In genomic region chr11:21639534-21639933, GRCm38 (mm10) we compare ENCODE assay signal across 13 mouse cellular contexts.
DNase-seq lines count a peak whose midpoint lies in the region; ATAC-seq and TF ChIP-seq lines count a peak whose summit lies in the region.
"Had no signal": no experiment of that assay in that cellular context is flagged by ENCODE, and none has a peak within 500 bp of the region (broad histone marks: within the 10 kb centered on the region; RNA-seq: fewer than 3 reads in every experiment).

No protein-coding gene starts in this region.

- 57% methylated on average over 2 of the region's 2 CpGs for WGBS in kidney, adult 2 months
- WGBS in kidney, embryonic 14.5 days = 59% methylated on average over 2 of the region's 2 CpGs
- 80% methylated on average over 2 of the region's 2 CpGs for WGBS in hindbrain, embryonic 13.5 days

- no peak overlapping the region for H3K27ac ChIP-seq in kidney, adult 2 months (ENCODE audit: insufficient read depth, low read depth, low read length)
- no peak overlapping the region for H3K27ac ChIP-seq in kidney, embryonic 14.5 days (ENCODE audit: low read depth, low read length)
- no peak overlapping the region for H3K27ac ChIP-seq in layer of hippocampus, adult 2 months
- no peak overlapping the region for H3K27ac ChIP-seq in hindbrain, embryonic 13.5 days
- H3K27ac ChIP-seq: forebrain, embryonic 10.5 days; hindbrain, postnatal 0 days; liver, embryonic 13.5 days; midbrain, embryonic 15.5 days had no signal

- DNase-seq in kidney, adult 2 months = peak; percentile 18
- peak; percentile 36 to 53 for DNase-seq in adrenal gland, postnatal 36 days
- peak; percentile 21 to 42 for DNase-seq in gastrocnemius, postnatal 36 days
- peak; percentile 83 for DNase-seq in heart, postnatal 4 days
- no peak for DNase-seq in layer of hippocampus, adult 2 months (ENCODE audit: low spot score in 2 of 2)
- DNase-seq: layer of hippocampus, postnatal 36 days; liver, embryonic 13.5 days had no signal

- no peak for TF ChIP-seq CTCF in kidney, adult 2 months (conservative IDR thresholded peaks at IDR 0.05; ENCODE audit: insufficient read depth, insufficient read length, low read depth, low read length)
- TF ChIP-seq CTCF in layer of hippocampus, adult 2 months (conservative IDR thresholded peaks at IDR 0.05) = no peak

- H3K9ac ChIP-seq in kidney, embryonic 14.5 days (ENCODE audit: low read depth, low read length) = no peak overlapping the region
- no peak overlapping the region for H3K9ac ChIP-seq in hindbrain, embryonic 13.5 days
- H3K9ac ChIP-seq: liver, embryonic 13.5 days; midbrain, embryonic 15.5 days had no signal

- TF ChIP-seq POLR2A in kidney, adult 2 months (IDR thresholded peaks at IDR 0.05; ENCODE audit: low read depth, low read length) = no peak

- no peaks in the 10 kb centered on the region for H3K4me1 ChIP-seq in kidney, adult 2 months (ENCODE audit: control insufficient read depth, insufficient read depth, low read length)
- H3K4me1 ChIP-seq in kidney, embryonic 14.5 days (ENCODE audit: control insufficient read depth, insufficient read depth, low read length) = 0 out of 2 replicates have a peak, but pooled peaks cover 5% of the 10 kb centered on the region
- H3K4me1 ChIP-seq in hindbrain, embryonic 13.5 days (replicated peaks) = no peaks in the 10 kb centered on the region
- H3K4me1 ChIP-seq: forebrain, embryonic 10.5 days; liver, embryonic 13.5 days; midbrain, embryonic 15.5 days had no signal

- no peaks in the 10 kb centered on the region for H3K36me3 ChIP-seq in kidney, adult 2 months (ENCODE audit: control insufficient read depth, insufficient read depth, low read length)
- no peaks in the 10 kb centered on the region for H3K36me3 ChIP-seq in kidney, embryonic 14.5 days (ENCODE audit: control insufficient read depth, insufficient read depth, low read length)
- no peaks in the 10 kb centered on the region for H3K36me3 ChIP-seq in hindbrain, embryonic 13.5 days
- H3K36me3 ChIP-seq: forebrain, embryonic 10.5 days; liver, embryonic 13.5 days; midbrain, embryonic 15.5 days had no signal

- intact Hi-C loops in gastrocnemius, postnatal 36 days (cut with DNase I) = no loop called here

- no peak for ATAC-seq in kidney, embryonic 14.5 days (ENCODE audit: low FRiP score, low TSS enrichment)
- ATAC-seq in CD4-positive, CD25-positive, alpha-beta regulatory T cell, adult 4 months = no peak
- ATAC-seq in hindbrain, embryonic 13.5 days (ENCODE audit: low FRiP score) = no peak
- ATAC-seq: hindbrain, postnatal 0 days; midbrain, embryonic 15.5 days had no signal

- no peak overlapping the region for H3K4me2 ChIP-seq in kidney, embryonic 14.5 days (replicated peaks; ENCODE audit: low read depth, low read length)
- H3K4me2 ChIP-seq in hindbrain, embryonic 13.5 days = no peak overlapping the region
- H3K4me2 ChIP-seq: liver, embryonic 13.5 days; midbrain, embryonic 15.5 days had no signal

- H3K27me3 ChIP-seq in kidney, adult 2 months (replicated peaks; ENCODE audit: control insufficient read depth, insufficient read depth, low read length) = no peaks in the 10 kb centered on the region
- H3K27me3 ChIP-seq in kidney, embryonic 14.5 days (ENCODE audit: control insufficient read depth, insufficient read depth, low read length) = no peaks in the 10 kb centered on the region
- H3K27me3 ChIP-seq in hindbrain, embryonic 13.5 days = no peaks in the 10 kb centered on the region
- H3K27me3 ChIP-seq: liver, embryonic 13.5 days; midbrain, embryonic 15.5 days had no signal

- no peaks in the 10 kb centered on the region for H3K9me3 ChIP-seq in kidney, embryonic 14.5 days (ENCODE audit: control insufficient read depth, low read length)
- no peaks in the 10 kb centered on the region for H3K9me3 ChIP-seq in hindbrain, embryonic 13.5 days
- H3K9me3 ChIP-seq: forebrain, embryonic 10.5 days; liver, embryonic 13.5 days; midbrain, embryonic 15.5 days had no signal

- no peak overlapping the region for H3K4me3 ChIP-seq in kidney, adult 2 months (ENCODE audit: insufficient read depth, low read depth, low read length)
- no peak overlapping the region for H3K4me3 ChIP-seq in kidney, embryonic 14.5 days (ENCODE audit: low read length)
- H3K4me3 ChIP-seq in layer of hippocampus, adult 2 months = no peak overlapping the region
- H3K4me3 ChIP-seq in hindbrain, embryonic 13.5 days = no peak overlapping the region
- H3K4me3 ChIP-seq: forebrain, embryonic 10.5 days; liver, embryonic 13.5 days; midbrain, embryonic 15.5 days had no signal

Comparison
In these comparisons a context has a peak if more than half of its experiments do, and no peak if none do; other contexts are left out.
1. DNase-seq: peak in kidney, adult 2 months (single experiment), adrenal gland, postnatal 36 days (2 of 2), gastrocnemius, postnatal 36 days (2 of 2) and heart, postnatal 4 days (single experiment); none in layer of hippocampus, adult 2 months (0 of 2).